Mouse (Mus musculus) cortical plate, adult 2 months (tissue): ENCODE measurements around the gene Sh3rf3.

Source experiments
- CTCF ChIP-seq: fragments of 200-500 bp; IDR thresholded peaks from 2 replicates; pipeline ENCODE4 v1.5.1; 2011; ENCODE audit warnings: mild to moderate bottlenecking, control low read depth, low read length; ENCODE audit not compliant: insufficient read depth; ENCODE audit errors: extremely low read depth
- POLR2A ChIP-seq: fragments of 200-500 bp; IDR thresholded peaks from 2 replicates; pipeline ENCODE4 v1.6.1; 2011; ENCODE audit warnings: mild to moderate bottlenecking, low read length, control low read depth; ENCODE audit not compliant: insufficient read depth; ENCODE audit errors: extremely low read depth

DNA sequence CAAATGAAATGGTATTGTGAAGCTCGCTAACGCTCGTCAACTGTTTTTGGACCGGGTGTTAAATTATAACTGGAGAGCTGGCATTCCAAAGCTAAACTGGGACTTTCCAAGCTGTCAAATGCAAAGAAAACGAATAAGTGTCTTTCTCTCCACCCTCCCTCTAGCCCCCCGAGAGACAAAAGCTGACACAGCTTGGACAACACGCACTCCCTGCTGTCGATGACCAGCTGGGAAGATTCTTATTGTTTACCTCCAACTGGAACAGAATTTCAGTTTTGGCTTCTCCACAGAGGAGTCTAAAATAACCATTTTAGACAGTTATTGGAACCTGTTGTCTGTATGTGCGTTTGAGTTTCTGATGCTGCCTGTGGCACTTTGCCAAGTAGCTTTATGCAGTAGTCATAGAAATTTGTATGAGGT, 123.3 kb downstream of the Sh3rf3 start:
- TF ChIP-seq CTCF (no peak), POLR2A (no peak)
